Mouse (Mus musculus) adrenal gland, adult 8-10 months (tissue): Measurements from ENCODE around the gene Map3k20. TPM values are rescaled to one million over a fixed set of nuclear protein-coding genes. Genes with fewer than 3 reads are reported as not detected.

Source experiments
- total RNA-seq, 4 experiments: library from RNA; stranded (reverse); gene quantifications; 2 replicates each; pipeline ENCODE4 v1.2.4; 2022

Map3k20 gene
- total RNA-seq, 4 experiments from 2014 or later = 30.6 to 46.2 (median 35.6) TPM

Other genes with a start within 250 kb of the Map3k20 start
- 1 to 10 TPM; 1.9 to 3.1 (median 2.8) TPM for gene Cdca7, start 190.5 kb downstream of the Map3k20 start, total RNA-seq